Mouse (Mus musculus): ENCODE results near the gene Twsg1. TPM values are rescaled to one million over a fixed set of nuclear protein-coding genes. Genes with fewer than 3 reads are reported as not detected.

The Twsg1 gene
- polyA plus RNA-seq, 1 experiment, result 86.6 TPM

DNA sequence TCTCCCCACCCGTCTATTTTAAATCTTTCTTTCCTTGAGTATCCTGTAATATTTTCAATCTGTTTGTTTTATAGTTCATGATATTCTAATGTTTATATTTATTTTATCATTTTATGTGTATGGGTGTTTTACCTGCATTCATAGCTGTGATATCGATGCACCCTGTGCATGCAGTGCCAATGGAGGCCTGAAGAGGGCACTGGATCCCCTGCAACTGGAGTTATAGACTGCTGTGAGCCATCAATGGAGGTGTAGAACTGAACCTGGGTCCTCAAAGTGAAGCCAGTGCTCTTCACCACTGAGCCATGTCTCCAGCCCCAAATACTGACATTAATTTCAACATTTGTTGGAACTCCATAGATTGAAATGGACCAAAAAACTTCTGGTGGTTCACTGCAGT lies 17.3 kb downstream of the Twsg1 start:
- no peak for DNase-seq (ENCODE audit: low spot score)

DNA sequence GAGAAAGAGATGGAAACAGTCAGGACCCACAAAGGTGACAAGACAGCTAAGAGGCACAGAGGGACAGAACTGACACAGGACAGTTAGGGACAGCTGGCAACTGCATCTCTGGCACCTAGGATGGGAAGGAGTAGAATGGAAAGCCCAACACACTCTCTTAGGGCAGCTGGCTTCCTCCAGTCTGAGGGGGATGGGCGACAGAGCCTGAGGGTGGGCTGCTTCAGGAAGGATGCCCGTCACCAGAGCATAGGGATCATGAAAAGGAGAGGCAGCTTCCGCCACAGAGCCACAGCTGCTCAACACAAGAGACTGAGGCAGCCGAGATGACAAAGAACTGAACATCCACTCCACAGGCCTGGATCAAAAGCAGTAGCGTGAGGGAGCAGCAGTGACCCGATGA lies 19.5 kb downstream of the Twsg1 start:
- DNase-seq (ENCODE audit: low spot score), result no peak

GRCm38 (mm10) chr17:65930960-65931359 lies 20.1 kb downstream of the Twsg1 start:
- DNase-seq (ENCODE audit: low spot score), result no peak

DNA sequence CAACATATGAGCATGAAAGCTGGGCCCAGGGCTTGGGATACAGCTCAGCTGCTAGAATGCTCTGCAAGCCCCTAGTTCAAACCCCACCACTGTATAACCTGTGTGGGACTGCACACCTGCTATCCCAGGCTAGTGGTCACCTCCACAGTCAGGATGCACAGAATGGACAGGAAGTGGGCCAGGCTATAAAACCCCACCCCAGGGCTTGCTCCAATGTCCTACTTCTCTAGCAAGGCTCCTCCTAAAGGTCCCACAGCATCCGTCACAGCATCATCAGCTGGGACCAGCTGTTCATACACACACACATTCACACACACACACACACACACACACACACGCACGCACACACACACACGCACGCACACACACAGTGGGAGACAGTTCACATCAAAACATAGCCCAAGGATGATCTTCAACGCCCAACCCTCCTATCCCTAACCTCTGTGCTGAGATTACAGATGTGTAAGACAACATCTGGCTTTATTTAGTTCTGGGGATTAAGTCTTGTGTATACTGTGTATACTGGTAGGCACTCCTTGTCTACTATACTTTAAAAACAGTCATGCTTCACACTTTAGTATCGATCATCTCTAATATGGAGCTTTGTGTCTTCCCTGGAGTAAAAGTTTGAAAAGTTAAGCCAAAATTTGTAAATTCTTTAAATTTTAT lies 20.7 kb downstream of the Twsg1 start:
- DNase-seq (ENCODE audit: low spot score), result no peak

GRCm38 (mm10) chr17:65929319-65929978 lies 21.6 kb downstream of the Twsg1 start:
- no peak for DNase-seq (ENCODE audit: low spot score)

DNA sequence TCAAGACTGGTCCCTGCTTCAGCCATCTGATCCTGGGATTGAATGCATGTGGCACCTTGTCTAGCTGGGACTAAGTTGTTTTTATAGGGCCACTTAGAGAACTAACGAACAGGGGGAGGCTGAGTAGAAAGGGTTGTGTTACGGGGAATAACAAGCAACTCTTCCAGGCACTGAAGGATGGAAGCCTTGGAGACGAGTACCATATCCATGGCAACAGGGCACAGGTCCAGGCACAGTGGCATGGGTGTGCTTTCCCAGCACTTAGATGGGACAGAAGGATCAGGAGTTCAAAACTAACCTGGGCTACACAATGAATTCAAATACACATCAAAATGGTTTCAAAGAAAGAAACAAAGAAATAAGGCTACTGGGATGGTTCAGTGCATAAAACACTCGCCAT lies 23.9 kb downstream of the Twsg1 start:
- DNase-seq (ENCODE audit: low spot score), result no peak

DNA sequence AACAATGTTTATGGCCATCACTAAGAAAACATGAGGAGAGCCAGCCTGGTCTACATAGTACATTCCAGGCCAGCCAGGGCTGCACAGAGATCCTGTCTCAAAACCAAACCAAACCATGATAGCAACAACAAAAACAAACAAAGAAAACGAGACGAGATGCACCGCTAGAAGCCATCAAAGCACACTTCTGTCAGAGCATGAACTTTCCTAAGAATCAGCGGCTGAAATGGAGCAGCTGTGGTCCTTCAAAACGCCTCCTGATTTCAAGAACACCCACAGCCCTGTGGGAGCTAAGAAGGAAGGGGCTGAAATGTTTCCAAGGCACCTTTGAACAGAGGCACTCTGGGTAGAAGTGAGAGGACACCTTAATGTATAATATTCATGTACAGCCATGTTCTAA lies 26.8 kb downstream of the Twsg1 start:
- DNase-seq (ENCODE audit: low spot score), result no peak

DNA sequence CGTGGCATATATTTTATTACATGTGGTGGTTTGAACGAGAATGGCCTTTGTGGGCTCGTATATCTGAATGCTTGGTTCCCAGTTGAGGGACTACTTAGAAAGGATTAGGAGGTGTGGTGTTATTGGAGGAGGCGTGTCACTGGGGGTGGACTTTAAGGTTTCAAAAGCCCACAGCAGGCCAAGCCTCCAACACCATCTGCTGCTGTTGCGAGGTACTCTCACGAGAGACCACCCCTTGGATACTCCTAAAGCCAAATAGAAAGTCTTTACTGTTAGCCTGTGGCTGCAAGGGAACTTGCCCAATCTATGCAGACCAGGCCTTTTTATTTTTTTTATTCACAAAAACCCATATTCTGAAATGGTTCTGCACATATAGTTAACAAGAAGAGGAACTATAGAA lies 29.1 kb downstream of the Twsg1 start:
- DNase-seq (ENCODE audit: low spot score), result no peak

GRCm38 (mm10) chr17:65919235-65919634 lies 31.8 kb downstream of the Twsg1 start:
- DNase-seq (ENCODE audit: low spot score), result no peak

DNA sequence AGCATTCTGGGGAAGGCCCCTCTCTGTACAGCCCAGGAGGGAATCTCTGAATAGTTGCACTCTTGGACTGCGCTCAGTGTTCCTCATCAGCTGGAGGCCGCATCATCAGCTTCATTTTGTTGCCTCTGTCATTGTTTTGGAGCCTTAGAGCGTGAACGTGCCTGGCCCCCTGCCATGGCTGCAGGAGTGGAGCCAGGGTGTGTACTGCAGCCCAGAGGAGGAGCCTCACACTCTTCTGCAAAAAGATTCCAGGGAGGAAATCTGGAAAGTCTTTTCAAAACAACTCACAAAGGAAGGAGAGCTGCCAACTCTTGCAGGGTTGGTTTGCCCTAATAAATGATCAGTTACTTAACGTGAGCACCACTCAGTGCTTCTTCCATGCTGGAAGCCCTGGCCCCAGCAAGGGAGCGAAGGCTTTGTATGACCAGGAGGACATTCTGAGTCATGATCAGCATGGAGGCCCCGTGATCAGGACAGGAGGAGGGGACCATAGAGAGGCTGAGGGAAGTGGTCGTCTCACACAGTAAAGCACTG lies 34.8 kb downstream of the Twsg1 start:
- DNase-seq (ENCODE audit: low spot score), result peak; percentile 61

DNA sequence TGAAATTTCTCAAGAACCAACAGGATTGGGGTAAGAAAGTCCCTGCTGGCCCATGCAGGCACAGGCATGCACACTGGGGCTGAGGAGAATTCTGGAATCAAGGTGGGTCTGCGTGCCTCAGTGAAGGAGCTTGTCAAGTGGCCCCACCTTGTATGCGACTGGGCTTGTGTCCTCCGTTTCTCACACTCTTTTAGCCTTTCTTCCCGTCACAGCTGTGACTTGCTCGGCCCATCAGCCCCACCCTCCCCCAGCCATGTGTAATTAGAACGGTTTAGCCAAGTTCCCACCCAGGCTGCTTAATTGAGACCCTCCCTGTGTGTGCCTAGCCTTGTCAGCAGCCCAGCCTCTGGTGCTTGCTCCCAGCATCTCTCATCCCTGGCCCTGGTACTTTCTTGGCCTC lies 36.9 kb downstream of the Twsg1 start:
- DNase-seq (ENCODE audit: low spot score), result no peak

GRCm38 (mm10) chr17:65912202-65912601 lies 38.8 kb downstream of the Twsg1 start:
- DNase-seq (ENCODE audit: low spot score), result no peak

GRCm38 (mm10) chr17:65911285-65912069 lies 39.5 kb downstream of the Twsg1 start:
- no peak for DNase-seq (ENCODE audit: low spot score)

GRCm38 (mm10) chr17:65908270-65908669 lies 42.8 kb downstream of the Twsg1 start:
- no peak for DNase-seq (ENCODE audit: low spot score)

GRCm38 (mm10) chr17:65906895-65907401 lies 44.1 kb downstream of the Twsg1 start:
- DNase-seq (ENCODE audit: low spot score), result no peak

GRCm38 (mm10) chr17:65906313-65906894 lies 44.6 kb downstream of the Twsg1 start:
- no peak for DNase-seq (ENCODE audit: low spot score)

- DNase-seq (ENCODE audit: low spot score), result no peak
These were observed 45.8 kb downstream of the Twsg1 start for GRCm38 (mm10) chr17:65905241-65905640.

GRCm38 (mm10) chr17:65903826-65904225 lies 47.2 kb downstream of the Twsg1 start:
- no peak for DNase-seq (ENCODE audit: low spot score)

GRCm38 (mm10) chr17:65903011-65903410 lies 48.0 kb downstream of the Twsg1 start:
- no peak for DNase-seq (ENCODE audit: low spot score)

DNA sequence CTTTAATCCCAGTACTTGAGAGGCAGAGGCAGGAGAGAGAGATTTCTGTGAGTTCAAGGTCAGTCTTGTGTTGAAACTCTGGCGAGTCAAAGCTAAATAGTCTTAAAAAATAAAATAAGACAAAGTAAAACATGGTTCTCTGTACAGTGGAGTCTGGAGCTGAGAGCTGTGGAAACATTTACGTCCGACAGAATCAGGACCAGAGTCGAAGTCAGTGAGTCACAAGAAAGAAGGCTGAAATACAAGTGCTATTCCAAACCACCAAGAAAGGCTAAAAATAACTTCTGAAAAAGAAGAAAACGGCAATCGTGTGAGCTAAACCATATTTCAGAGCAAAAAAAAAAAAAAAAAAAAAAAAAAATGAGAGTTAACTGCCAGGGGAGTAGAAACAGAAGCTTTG lies 48.7 kb downstream of the Twsg1 start:
- DNase-seq (ENCODE audit: low spot score), result no peak

GRCm38 (mm10) chr17:65896016-65896415 lies 55.0 kb downstream of the Twsg1 start:
- no peak for DNase-seq (ENCODE audit: low spot score)

DNA sequence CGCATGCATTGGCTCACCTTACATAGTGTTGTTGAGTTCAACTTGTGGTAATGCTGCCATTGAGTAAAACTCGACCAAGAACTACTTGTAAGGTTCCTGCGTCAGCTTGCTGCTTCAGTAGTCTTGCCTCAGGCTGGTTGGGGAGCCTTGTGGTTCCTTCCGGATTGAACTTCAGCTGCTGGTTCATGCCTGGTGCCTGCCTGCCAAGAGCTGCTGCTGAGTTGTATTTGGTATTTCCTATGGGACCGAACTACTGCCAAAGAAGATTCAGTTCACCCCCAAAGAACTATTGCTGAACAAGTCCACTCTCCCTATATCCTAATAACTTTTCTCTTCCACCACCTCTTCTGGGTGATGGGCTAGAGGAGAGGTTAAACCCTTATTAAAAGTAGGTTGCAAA lies 61.5 kb downstream of the Twsg1 start:
- DNase-seq (ENCODE audit: low spot score), result no peak
